Mouse (Mus musculus) gonadal fat pad, adult 2 months (tissue): ENCODE data around the gene St8sia1. TPM values are rescaled to one million over a fixed set of nuclear protein-coding genes. Genes with fewer than 3 reads are reported as not detected.

ENCODE experiments used
- DNase-seq: peaks from one replicate; pipeline ENCODE4 v3.0.0-alpha.2; 2012; ENCODE audit warnings: low read depth
- polyA plus RNA-seq: library from polyadenylated mRNA; depleted of rRNA; stranded (reverse); fragments of >200 nt; gene quantifications from 2 replicates; pipeline ENCODE4 v1.2.3, GENCODE M21; 2012

The St8sia1 gene
- polyA plus RNA-seq, 1 experiment = 0.04 TPM

- DNase-seq = no peak
Observed at GRCm38 (mm10) chr6:142867023-142867422, 97.2 kb downstream of the St8sia1 start.

GRCm38 (mm10) chr6:142865199-142865598 is 99.1 kb downstream of the St8sia1 start:
- no peak for DNase-seq

- DNase-seq = no peak
Observed at GRCm38 (mm10) chr6:142863881-142864280, 100.4 kb downstream of the St8sia1 start.

GRCm38 (mm10) chr6:142862265-142862664 is 102.0 kb downstream of the St8sia1 start:
- no peak for DNase-seq

GRCm38 (mm10) chr6:142860396-142860795 is 103.9 kb downstream of the St8sia1 start:
- DNase-seq = no peak

- no peak for DNase-seq
Observed at GRCm38 (mm10) chr6:142859946-142860345, 104.3 kb downstream of the St8sia1 start.

GRCm38 (mm10) chr6:142858937-142859336 is 105.3 kb downstream of the St8sia1 start:
- no peak for DNase-seq

GRCm38 (mm10) chr6:142856258-142856874 is 107.9 kb downstream of the St8sia1 start:
- no peak for DNase-seq

GRCm38 (mm10) chr6:142855761-142856160 is 108.5 kb downstream of the St8sia1 start:
- DNase-seq = no peak

- no peak for DNase-seq
Observed at GRCm38 (mm10) chr6:142852419-142853377, 111.6 kb downstream of the St8sia1 start.

- DNase-seq = no peak
Observed at GRCm38 (mm10) chr6:142850436-142850835, 113.8 kb downstream of the St8sia1 start.

- no peak for DNase-seq
Observed at GRCm38 (mm10) chr6:142849326-142849725, 114.9 kb downstream of the St8sia1 start.

- no peak for DNase-seq
Observed at GRCm38 (mm10) chr6:142847914-142848674, 116.2 kb downstream of the St8sia1 start.

GRCm38 (mm10) chr6:142846855-142847254 is 117.4 kb downstream of the St8sia1 start:
- DNase-seq = no peak

- DNase-seq = no peak
Observed at GRCm38 (mm10) chr6:142845066-142845465, 119.2 kb downstream of the St8sia1 start.

GRCm38 (mm10) chr6:142844061-142844460 is 120.2 kb downstream of the St8sia1 start:
- DNase-seq = no peak

GRCm38 (mm10) chr6:142838501-142838900 is 125.8 kb downstream of the St8sia1 start:
- DNase-seq = no peak

- no peak for DNase-seq
Observed at GRCm38 (mm10) chr6:142837326-142837725, 126.9 kb downstream of the St8sia1 start.

GRCm38 (mm10) chr6:142835726-142836125 is 128.5 kb downstream of the St8sia1 start:
- DNase-seq = no peak

- DNase-seq = no peak
Observed at GRCm38 (mm10) chr6:142834911-142835310, 129.3 kb downstream of the St8sia1 start.

GRCm38 (mm10) chr6:142831706-142832105 is 132.5 kb downstream of the St8sia1 start:
- DNase-seq = no peak

GRCm38 (mm10) chr6:142831243-142831642 is 133.0 kb downstream of the St8sia1 start:
- DNase-seq = no peak
